Mouse (Mus musculus): Measurements from ENCODE around the gene Btbd8. TPM values are rescaled to one million over a fixed set of nuclear protein-coding genes. Genes with fewer than 3 reads are reported as not detected.

Gene Btbd8
- polyA plus RNA-seq, 1 experiment from 2014 or later, result 25.1 TPM

GRCm38 (mm10) chr5:107528856-107529255 is 91.1 kb downstream of the Btbd8 start:
- ATAC-seq (replicated peaks), result no peak
- H3K27ac ChIP-seq (replicated peaks), result no peak overlapping the region
- no peak overlapping the region for H3K4me3 ChIP-seq
- 95% methylated on average over 3 of the region's 3 CpGs for WGBS
- no peak overlapping the region for H3K9ac ChIP-seq (replicated peaks)
- H3K4me2 ChIP-seq (replicated peaks), result no peak overlapping the region
- no peaks in the 10 kb centered on the region for H3K36me3 ChIP-seq
- H3K9me3 ChIP-seq, result no peaks in the 10 kb centered on the region
- no peaks in the 10 kb centered on the region for H3K4me1 ChIP-seq
- no peaks in the 10 kb centered on the region for H3K27me3 ChIP-seq

GRCm38 (mm10) chr5:107533590-107533989 is 95.8 kb downstream of the Btbd8 start:
- no peak overlapping the region for H3K4me3 ChIP-seq
- H3K36me3 ChIP-seq, result no peaks in the 10 kb centered on the region
- no peak overlapping the region for H3K4me2 ChIP-seq (replicated peaks)
- H3K4me1 ChIP-seq, result no peaks in the 10 kb centered on the region
- ATAC-seq (replicated peaks), result no peak
- no peaks in the 10 kb centered on the region for H3K27me3 ChIP-seq
- WGBS, result 65% methylated on average over 2 of the region's 2 CpGs
- H3K9me3 ChIP-seq, result no peaks in the 10 kb centered on the region
- H3K9ac ChIP-seq (replicated peaks), result no peak overlapping the region
- no peak overlapping the region for H3K27ac ChIP-seq (replicated peaks)

DNA sequence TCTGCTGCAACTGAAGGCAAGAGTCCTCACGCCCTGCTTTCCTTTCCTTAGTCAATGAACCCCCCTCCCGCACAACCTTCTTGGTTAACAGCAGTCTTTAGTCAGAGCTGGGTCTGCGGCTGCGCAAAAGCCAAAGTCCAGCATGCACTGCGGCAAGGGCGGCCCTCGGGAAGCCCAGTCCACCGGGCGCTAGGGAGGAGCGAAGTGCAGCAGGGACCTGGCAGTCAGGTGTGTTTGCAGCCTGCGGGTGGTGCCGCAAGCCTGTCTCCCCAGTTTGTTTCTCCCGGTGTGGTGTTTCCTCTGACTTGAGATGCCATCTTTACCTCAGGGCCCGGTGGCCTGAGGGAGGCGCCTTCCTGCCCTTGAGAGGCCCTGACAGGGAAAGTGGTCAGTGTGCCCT is 96.8 kb downstream of the Btbd8 start, which contains the start of gene 1700028K03Rik:
Gene 1700028K03Rik (plus strand): TSS at position 129 of the 400 bp plus-strand sequence.
- Histone ChIP-seq H3K27me3 (no peaks in the 10 kb centered on the region), H3K27ac (replicated peaks) (no peak within 1 kb of the TSS), H3K9me3 (no peaks in the 10 kb centered on the region), H3K4me2 (replicated peaks) (no peak within 1 kb of the TSS), H3K4me3 (no peak within 1 kb of the TSS), H3K4me1 (no peaks in the 10 kb centered on the region), H3K9ac (replicated peaks) (no peak within 1 kb of the TSS), H3K36me3 (no peaks in the 10 kb centered on the region)
- ATAC-seq (replicated peaks), result no peak
- 73% methylated on average over 15 of the region's 15 CpGs for WGBS

- no peak for ATAC-seq (replicated peaks)
- Histone ChIP-seq H3K4me1 (peaks cover 5% of the 10 kb centered on the region; the same call in 1 of the 2 replicates), H3K27me3 (no peaks in the 10 kb centered on the region), H3K9ac (replicated peaks) (no peak overlapping the region), H3K36me3 (no peaks in the 10 kb centered on the region), H3K27ac (replicated peaks) (no peak overlapping the region), H3K9me3 (no peaks in the 10 kb centered on the region), H3K4me2 (replicated peaks) (no peak overlapping the region), H3K4me3 (no peak overlapping the region)
- 14% methylated on average over 7 of the region's 7 CpGs for whole genome bisulfite sequencing
Measured at GRCm38 (mm10) chr5:107541696-107542095, 103.9 kb downstream of the Btbd8 start.

DNA sequence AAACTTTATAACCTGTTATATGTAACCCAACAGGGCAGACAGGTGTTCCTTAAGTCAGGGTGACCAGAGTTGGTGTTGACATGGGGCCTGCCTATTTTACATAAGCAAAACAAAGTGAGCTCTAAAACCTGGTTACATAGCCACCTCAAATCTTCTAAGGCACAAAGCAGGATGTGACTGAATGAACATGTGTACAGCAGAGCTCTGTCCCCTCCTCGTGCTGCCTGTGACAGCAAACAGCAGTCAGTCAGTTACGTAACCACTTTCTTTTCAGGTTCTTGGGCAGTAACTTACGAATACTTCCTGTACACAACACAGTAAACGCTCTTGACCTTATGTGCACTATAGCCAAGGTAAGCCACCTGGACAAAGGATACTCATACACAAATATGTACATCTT is 108.1 kb downstream of the Btbd8 start:
- Histone ChIP-seq H3K27ac (replicated peaks) (no peak overlapping the region), H3K4me2 (replicated peaks) (no peak overlapping the region), H3K36me3 (peaks cover 9% of the 10 kb centered on the region), H3K4me3 (no peak overlapping the region), H3K27me3 (no peaks in the 10 kb centered on the region), H3K9ac (replicated peaks) (no peak overlapping the region), H3K9me3 (no peaks in the 10 kb centered on the region), H3K4me1 (peaks cover 5% of the 10 kb centered on the region; the same call in 1 of the 2 replicates)
- ATAC-seq (replicated peaks), result no peak
- 88% methylated on average over 4 of the region's 4 CpGs for WGBS

- Histone ChIP-seq H3K27ac (replicated peaks) (no peak overlapping the region), H3K27me3 (no peaks in the 10 kb centered on the region), H3K9ac (replicated peaks) (no peak overlapping the region), H3K4me3 (no peak overlapping the region), H3K36me3 (peaks cover 12% of the 10 kb centered on the region), H3K4me1 (no peaks in the 10 kb centered on the region), H3K9me3 (no peaks in the 10 kb centered on the region), H3K4me2 (replicated peaks) (no peak overlapping the region)
- ATAC-seq (replicated peaks), result no peak
- 90% methylated on average over 3 of the region's 3 CpGs for WGBS
Measured at GRCm38 (mm10) chr5:107547955-107548354, 110.2 kb downstream of the Btbd8 start.

- no peaks in the 10 kb centered on the region for H3K9me3 ChIP-seq
- H3K4me1 ChIP-seq, result no peaks in the 10 kb centered on the region
- H3K4me3 ChIP-seq, result no peak overlapping the region
- no peak overlapping the region for H3K9ac ChIP-seq (replicated peaks)
- H3K27ac ChIP-seq (replicated peaks), result no peak overlapping the region
- whole genome bisulfite sequencing, result 91% methylated on average over 3 of the region's 3 CpGs
- H3K27me3 ChIP-seq, result no peaks in the 10 kb centered on the region
- peaks cover 12% of the 10 kb centered on the region for H3K36me3 ChIP-seq
- no peak for ATAC-seq (replicated peaks)
- no peak overlapping the region for H3K4me2 ChIP-seq (replicated peaks)
Measured at GRCm38 (mm10) chr5:107548444-107548843, 110.6 kb downstream of the Btbd8 start.

- 93% methylated on average over 5 of the region's 5 CpGs for WGBS
- Histone ChIP-seq H3K27ac (replicated peaks) (no peak overlapping the region), H3K4me2 (replicated peaks) (no peak overlapping the region), H3K9ac (replicated peaks) (no peak overlapping the region), H3K4me3 (no peak overlapping the region), H3K36me3 (peaks cover 23% of the 10 kb centered on the region), H3K27me3 (no peaks in the 10 kb centered on the region), H3K4me1 (no peaks in the 10 kb centered on the region), H3K9me3 (no peaks in the 10 kb centered on the region)
- ATAC-seq (replicated peaks), result no peak
Measured at GRCm38 (mm10) chr5:107554336-107554735, 116.5 kb downstream of the Btbd8 start.

DNA sequence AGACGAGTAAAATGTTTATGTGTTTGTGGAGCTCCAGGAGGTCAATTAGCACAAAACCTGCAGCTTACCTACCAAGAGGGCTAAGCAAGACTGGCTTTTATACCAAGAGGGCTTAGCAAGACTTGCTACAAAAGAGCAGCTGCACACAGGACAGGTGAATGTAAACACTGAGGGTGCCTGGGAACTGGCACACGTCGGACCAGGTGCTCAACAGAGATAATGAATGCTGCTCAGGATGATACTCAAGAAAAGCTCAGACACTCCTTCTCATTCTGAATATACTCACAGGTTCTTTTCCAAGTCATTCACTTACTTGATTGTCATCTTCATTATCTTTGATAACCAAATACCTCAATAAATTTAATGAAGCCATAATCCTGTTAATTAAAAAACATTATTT is 119.2 kb downstream of the Btbd8 start:
- H3K4me2 ChIP-seq (replicated peaks), result no peak overlapping the region
- H3K9me3 ChIP-seq, result no peaks in the 10 kb centered on the region
- no peaks in the 10 kb centered on the region for H3K4me1 ChIP-seq
- H3K9ac ChIP-seq (replicated peaks), result no peak overlapping the region
- H3K27me3 ChIP-seq, result no peaks in the 10 kb centered on the region
- ATAC-seq (replicated peaks), result no peak
- H3K27ac ChIP-seq (replicated peaks), result no peak overlapping the region
- H3K4me3 ChIP-seq, result no peak overlapping the region
- H3K36me3 ChIP-seq, result peaks cover 33% of the 10 kb centered on the region
- WGBS, result 86% methylated on average over 3 of the region's 3 CpGs

Other genes with a start within 250 kb of the Btbd8 start
- gene Tgfbr3, start 148.4 kb upstream of the Btbd8 start, polyA plus RNA-seq (2015; fragmentation: Nextera tagmentation; extraction: Ambion mirVana), result 2.0 and 2.3 TPM in 2 replicates
- gene Brdt, start 106.8 kb upstream of the Btbd8 start, polyA plus RNA-seq (2015; fragmentation: Nextera tagmentation; extraction: Ambion mirVana), result 1.6 and 1.7 TPM in 2 replicates
- 6.0 and 7.4 TPM in 2 replicates for gene Ephx4, start 35.3 kb upstream of the Btbd8 start, polyA plus RNA-seq (2015; fragmentation: Nextera tagmentation; extraction: Ambion mirVana)
- gene Lpcat2b, start 6.4 kb upstream of the Btbd8 start, polyA plus RNA-seq (2015; fragmentation: Nextera tagmentation; extraction: Ambion mirVana), result not detected in 2 replicates
- 0.43 and 0.52 TPM in 2 replicates for gene Gm42669, start 69.6 kb downstream of the Btbd8 start, polyA plus RNA-seq (2015; fragmentation: Nextera tagmentation; extraction: Ambion mirVana)
- gene 1700028K03Rik, start 96.7 kb downstream of the Btbd8 start, polyA plus RNA-seq (2015; fragmentation: Nextera tagmentation; extraction: Ambion mirVana), result 0.19 and 0.31 TPM in 2 replicates
- gene Rpap2, start 159.4 kb downstream of the Btbd8 start, polyA plus RNA-seq (2015; fragmentation: Nextera tagmentation; extraction: Ambion mirVana), result 20.9 and 21.8 TPM in 2 replicates
- gene Glmn, start 159.9 kb downstream of the Btbd8 start, polyA plus RNA-seq (2015; fragmentation: Nextera tagmentation; extraction: Ambion mirVana), result 30.3 TPM in 2 replicates

Data from forebrain, embryonic 15.5 days (tissue).